Mouse (Mus musculus): ENCODE results near the gene Shld2.

Gene Shld2

DNA sequence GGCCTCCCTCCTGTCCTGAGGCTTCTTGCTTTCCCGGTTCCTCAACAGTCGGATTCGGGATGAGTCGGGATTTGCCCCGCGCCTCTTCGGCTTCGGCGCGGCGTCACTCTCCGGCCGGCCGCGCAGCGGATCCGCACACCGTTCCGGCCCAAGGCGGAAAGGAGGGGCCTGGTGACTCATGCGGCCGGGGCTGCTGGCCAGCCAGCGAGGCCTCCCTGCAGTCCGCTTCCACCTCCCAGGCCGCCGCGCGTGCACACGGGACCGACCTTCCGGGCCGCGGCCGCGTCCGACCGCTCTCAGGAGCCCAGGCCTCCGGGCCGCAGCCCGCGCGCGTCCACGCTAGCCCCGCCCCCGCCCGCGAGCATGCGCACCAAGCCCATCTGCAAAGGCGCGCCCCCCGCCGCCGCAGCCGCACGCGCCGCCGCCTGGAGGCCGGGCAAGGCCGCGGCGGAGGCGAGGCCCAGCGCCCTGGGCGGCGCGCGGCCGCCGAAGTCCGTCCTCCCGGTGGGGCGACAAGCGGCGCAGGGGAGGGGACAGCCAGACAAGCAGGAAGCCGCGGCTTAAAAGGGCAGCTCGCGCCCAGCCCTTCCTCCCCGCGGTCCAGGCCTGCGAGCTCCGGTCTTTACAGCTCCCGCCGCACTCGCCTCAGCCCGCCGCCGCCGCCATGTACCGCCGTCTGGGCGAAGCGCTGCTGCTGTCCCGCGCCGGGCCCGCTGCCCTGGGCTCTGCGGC is at the start of gene Shld2, which contains the start of gene Glud1:
Shld2 (minus strand) TSS at position 260 of the 732 bp plus-strand sequence.
Glud1 (plus strand) TSS at position 494 of the 732 bp plus-strand sequence.
- in situ Hi-C loops (cut with MboI, MseI), result loop anchor here (10.0 kb wide), 1 partner anchor 866 kb away; the partner anchor contains the start of gene Mapk8

DNA sequence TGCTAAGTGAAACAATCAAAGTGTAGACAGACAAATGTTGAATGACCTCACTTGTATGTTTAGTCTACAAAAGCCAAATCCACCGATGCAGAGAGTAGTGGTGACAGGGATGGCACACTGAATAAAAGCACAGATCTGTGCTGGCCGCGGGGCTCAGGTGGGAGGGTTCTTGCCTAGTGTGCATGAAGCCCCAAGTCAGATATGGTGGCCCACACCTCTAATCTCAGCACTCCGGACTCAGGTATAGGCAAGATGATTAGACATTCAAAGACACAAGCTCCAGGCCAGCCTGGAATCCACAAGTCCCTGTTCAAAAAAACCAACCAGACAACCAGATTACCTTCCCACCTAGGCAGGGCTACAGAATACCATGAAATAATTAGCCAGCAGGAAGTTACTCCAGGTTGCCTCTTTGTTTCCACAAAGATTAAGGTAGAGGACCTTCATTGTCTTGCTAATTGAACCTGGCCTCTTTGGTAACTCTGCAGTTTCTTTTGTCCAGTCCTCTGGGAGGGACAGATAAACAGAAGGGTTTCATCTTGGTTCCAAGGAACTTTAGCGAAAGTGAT is 49.5 kb upstream of the Shld2 start:
- in situ Hi-C loops (cut with MboI, MseI), result no loop called here

DNA sequence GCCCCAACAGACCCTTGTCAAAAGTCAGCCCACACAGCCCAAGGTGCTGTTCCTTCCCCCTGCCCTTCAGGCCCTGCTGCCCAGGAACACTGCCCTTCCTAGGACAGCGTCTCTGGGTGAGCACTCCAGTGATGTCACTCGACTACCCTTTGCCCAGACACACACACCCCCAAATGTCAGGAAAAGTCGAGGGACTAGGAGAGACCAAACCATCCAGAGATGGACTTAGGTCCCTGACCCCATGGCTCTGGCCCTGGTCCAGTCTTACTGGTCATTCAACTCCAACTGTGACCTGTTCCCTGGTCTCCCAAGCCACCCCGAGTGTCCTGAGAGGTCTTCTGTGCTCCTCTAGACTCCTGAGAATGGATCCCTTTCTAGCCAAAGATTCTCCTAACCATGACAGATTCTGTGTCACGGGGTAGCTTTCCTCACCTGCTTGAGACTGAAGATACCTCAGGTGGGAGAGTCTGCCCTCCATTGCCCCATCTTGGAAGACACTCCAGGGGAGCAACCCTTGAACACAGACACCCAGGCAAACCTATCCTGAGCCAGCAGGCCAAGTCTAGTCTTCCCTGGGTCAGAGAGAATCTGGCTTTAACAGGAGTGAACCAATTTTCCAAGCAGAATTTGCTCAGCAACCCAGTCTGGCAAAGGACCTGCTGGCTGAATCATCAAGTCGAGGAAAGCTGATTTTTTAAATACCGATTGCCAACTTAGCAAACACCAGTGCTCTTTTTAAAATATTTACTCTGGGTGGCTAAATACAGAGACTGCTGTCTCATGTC is 47.6 kb upstream of the Shld2 start:
- in situ Hi-C loops (cut with MboI, MseI), result no loop called here

DNA sequence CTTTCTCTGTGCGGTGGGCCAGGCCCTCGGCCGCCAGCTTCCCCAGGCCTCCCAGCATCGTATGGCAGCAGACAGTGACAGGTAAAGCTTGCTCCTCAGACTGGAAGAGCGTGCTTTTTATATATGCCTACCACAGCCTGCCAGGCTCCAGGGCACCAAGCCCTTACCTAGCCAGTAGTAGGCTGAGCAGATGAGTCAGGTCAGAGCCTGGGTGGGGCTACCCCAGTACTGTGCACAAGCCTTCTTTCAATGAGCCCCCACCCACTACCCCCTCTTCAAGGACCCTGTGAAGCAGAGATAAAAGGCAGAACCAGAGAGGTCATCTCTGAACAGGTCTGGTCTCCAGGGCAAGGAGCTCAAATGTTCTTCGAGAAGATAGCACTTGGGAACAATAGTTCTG is 45.0 kb upstream of the Shld2 start, which contains the start of gene Fam25c:
Fam25c (minus strand) TSS at position 133 of the 400 bp plus-strand sequence.
- in situ Hi-C loops (cut with MboI, MseI), result no loop called here

DNA sequence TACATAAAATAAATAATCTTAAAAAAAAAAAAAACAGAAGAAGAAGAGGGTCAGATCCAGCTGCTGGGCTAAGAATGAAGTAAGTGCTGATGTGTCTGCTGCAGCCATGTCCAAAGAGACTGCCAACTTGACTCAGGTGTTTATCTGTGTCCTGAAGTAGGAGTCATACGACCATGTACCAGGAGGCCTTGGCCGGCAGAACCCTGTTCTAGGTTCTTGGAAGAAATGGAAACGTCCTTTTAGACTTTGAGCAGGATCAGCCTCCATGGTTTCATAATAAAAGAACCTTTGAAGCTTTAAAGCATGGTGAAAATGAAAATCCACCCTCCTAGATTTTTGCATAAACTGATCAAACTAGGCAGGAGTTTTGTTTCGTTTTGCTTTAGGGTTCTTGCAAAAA is 44.2 kb upstream of the Shld2 start:
- in situ Hi-C loops (cut with MboI, MseI), result no loop called here

DNA sequence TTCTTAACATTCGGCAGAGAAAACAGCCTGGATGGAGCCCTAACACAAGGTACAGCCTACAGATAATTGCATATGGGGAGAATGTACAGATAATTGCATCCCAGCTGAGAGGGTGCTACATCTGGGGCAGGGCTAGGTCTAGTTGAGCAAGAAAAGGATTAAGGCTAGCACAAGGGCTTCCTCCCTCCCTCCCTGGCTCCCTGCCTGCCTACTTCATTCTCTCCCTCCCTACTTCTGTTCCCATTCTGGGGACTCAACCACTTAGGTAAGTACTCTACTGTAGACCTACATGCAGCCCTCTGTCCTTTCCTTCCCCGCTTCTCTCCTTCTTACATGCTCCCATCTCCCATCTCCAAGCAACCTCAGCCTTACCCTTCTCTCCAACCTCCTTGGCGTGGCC is 43.0 kb upstream of the Shld2 start:
- in situ Hi-C loops (cut with MboI, MseI), result no loop called here

DNA sequence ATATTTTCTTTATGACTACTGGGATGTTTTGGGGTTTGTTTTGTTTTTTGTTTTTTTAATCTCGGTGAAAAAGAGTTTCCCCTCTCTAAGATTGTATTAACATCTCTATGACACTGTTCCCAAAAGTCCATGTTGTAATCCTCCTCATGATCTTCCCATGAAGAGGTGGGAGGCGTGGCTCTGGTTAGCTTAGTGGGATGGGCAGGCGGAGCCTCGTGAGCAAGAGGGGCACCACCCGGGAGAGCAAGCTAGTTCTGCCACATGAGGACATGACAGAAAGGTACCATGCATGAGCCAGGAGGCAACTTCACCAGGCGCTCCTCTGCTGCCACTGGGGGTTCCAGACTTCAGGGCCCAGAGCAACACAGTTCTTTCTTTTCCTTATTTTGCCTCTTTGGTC is 42.2 kb upstream of the Shld2 start:
- in situ Hi-C loops (cut with MboI, MseI), result no loop called here

DNA sequence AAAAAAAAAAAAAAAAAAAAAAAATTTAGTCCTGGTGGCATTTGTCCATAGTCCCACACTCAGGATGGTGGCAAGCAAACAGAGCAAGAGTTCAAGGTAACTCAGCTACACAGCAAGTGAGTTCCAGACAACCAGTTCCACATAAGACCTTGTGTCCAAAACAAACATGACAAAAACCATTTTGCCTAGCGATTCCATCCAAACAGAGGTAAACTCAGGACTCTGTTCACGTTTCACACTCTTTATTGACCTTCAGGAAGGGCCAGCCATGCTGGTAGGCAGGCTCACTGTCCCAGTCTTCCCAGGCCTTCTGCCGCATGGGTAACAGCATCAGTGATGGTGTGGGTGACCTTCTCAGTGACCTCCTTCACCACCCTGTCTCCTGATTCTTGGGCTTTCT is 41.4 kb upstream of the Shld2 start:
- in situ Hi-C loops (cut with MboI, MseI), result no loop called here

DNA sequence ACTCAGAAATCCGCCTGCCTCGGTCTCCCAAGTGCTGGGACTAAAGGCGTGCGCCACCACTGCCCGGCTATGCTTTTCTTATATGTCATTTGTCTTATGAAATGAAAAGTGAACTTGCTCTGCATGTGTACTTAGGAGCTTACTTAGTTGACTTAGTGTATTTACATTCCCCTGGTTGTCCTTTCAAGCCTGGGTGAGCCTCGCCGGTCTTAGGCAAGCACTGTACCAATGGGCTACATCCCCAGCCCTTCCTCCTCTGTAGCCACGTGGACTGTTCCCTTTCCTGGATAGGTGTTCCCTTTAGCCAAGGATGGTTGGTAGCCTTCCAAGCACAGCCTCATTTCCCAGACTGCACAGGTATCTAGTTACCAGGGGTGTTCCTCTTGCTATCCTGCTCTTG is 38.7 kb upstream of the Shld2 start:
- in situ Hi-C loops (cut with MboI, MseI), result no loop called here

DNA sequence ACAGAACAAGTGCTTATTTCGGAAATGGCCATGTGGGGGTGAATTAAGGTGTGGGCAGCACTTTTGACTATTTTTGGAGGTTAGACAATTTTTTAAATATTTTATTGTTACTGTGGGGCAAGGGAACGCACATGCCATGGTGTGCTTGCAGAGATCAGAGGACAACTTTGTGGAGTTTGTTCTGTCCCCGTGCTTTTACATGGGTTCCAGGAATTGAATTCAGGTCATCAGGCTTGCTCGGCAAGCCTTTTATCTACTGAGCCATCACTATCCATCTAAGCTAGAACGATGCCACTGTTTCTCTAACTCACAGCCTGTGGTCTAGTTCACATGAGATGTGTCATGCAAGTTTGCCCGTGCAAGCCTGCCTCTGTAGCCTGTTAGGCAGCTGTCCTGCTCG is 38.0 kb upstream of the Shld2 start:
- in situ Hi-C loops (cut with MboI, MseI), result no loop called here

DNA sequence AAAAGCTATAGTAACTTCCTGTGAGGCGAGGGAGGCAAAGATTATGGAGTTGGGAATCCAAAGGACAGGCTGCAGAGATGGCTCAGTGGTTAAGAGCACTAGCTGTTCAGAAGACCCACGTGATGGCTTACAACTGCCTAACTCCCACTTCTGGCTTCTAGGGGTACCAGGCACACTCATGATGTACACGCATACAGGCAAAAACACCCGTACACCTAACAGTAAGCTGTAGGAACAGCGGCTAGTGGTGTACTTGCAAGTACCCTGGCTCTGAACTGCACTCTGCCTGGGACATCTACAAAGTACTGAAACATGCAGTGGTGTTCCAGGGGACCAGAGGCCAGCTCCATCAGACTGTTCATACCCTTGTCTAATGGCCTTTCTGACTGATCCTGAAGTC is 36.8 kb upstream of the Shld2 start:
- in situ Hi-C loops (cut with MboI, MseI), result no loop called here

DNA sequence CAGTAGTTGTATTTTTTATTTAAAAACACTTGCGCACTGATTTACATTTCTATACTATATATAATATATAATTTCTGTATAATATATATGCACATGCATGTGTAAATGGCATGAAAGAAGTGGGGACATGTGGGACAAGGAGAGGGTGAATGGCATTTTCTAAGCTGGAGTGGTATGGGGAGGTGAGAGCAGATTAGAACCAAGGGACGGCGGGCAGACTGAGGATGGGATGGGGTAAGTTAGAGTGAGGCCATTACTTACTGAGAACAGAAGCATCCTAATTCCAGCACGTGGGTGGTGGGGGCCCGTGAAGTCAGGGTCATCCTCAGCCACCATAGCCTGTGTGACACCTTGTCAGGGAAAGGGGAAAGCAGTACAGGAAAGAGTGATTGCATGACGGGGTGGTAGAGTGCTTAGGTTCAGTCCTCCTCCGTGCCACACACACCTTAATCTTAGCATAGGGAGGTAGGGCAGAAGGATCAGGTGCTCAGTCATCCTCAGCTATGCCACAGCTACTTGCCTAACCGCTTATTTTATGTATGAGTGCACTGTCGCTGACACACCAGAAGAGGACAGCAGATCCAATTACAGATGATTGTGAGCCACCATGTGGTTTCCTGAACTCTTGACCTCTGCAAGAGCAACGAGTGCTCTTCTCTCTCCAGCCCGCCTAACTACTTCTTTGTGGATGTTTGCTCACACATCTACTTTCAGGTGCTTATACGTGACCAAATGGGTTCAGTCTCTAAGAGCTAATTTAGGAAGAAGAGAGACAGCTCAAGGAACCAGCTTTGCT is 35.7 kb upstream of the Shld2 start:
- in situ Hi-C loops (cut with MboI, MseI), result no loop called here

DNA sequence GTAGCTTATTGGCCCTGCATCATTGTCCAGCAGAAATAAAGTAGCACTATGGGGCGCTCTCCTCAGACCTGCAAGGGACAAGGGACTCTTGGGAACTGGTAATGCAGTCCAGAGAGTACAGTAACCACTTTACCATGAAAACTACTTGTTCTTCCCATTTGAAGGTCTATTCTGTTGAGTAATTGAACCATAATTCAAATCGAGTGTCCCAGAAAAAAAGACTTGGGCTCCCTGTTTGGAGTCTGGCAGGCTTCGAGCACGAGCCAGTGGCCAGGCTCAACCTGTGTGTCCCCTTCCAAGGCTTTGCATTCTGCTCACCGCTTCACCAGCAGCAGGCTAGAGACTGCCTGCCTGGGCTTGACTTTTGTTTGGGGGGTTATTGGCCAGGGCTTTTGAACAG is 34.1 kb upstream of the Shld2 start:
- in situ Hi-C loops (cut with MboI, MseI), result no loop called here

DNA sequence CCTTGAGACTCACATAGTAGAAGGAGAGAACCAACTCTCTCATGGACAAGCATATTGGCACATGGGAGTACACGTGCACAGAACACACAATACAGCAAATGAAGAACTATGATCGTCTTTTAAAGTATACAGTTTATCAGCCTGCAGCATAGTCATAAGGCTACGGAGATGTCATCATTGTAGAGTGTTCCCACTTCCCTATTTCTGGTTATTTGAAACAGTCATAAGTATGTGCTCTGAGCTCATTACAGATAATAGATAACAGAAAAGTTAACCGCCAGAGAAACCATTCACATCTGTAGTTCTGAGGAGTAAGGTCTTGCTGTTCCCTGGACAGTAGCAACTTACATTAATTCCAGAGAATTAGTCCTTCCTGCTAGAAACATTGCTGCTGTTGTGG is 32.8 kb upstream of the Shld2 start:
- in situ Hi-C loops (cut with MboI, MseI), result no loop called here

DNA sequence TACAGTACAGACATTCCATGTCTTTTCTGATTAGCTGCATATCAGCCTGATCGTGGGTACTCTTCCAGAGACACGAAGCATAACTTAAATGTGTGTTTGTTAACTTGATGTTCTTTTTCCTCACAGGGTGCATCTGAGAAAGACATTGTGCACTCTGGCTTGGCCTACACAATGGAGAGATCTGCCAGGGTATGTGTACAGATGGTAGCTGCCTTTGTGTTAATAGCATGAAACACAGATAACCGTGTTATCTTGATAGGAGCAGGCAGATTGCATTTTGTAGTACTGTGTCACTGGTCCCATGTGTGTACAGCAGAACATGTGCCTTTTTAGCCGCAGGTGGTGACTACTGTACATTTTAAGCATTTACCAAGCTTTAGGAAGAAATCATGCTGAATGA is 31.7 kb upstream of the Shld2 start:
- in situ Hi-C loops (cut with MboI, MseI), result no loop called here

DNA sequence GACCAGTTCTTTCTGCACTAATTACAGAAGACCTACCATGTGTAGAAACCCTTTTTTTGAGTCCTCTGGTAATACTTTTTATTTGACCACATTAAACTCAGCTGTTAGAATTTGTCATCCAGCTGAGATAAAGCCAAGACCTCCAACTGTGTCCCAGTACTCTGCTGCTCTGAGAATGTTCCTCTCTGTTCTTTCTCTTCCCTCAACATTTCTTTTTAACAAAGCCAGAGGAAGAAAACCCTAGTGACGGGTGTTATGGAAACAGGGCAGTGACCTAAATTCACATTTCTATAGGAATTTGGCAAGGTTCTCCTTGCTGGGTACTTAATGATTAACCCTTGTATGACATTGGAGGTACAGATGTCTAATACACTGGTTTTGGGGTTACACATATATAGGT is 29.2 kb upstream of the Shld2 start:
- in situ Hi-C loops (cut with MboI, MseI), result loop anchor here (10.0 kb wide), 1 partner anchor 1825 kb away; the partner anchor contains the start of gene Ercc6

DNA sequence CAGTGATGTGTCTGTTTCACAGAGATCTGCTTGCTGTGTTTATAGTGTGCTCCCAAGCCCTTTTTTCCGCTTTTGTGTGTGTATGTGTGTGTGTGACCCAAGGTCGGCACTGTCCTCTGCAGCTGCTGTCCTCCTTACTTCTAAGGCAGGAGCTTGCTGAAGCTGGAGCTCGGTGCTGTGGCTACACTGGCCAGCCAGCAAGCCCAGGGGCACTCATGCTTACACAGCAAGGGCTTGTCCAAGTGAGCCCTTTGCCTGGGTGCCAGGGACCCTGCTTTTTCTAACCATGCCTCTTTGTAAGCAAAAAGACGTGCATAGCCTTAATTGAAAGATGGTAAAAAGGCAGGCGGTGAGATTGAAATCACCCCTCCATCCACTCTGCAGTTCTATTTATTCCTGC is 22.2 kb upstream of the Shld2 start:
- in situ Hi-C loops (cut with MboI, MseI), result loop anchor here (10.0 kb wide), 1 partner anchor 1818 kb away; the partner anchor contains the start of gene Ercc6

DNA sequence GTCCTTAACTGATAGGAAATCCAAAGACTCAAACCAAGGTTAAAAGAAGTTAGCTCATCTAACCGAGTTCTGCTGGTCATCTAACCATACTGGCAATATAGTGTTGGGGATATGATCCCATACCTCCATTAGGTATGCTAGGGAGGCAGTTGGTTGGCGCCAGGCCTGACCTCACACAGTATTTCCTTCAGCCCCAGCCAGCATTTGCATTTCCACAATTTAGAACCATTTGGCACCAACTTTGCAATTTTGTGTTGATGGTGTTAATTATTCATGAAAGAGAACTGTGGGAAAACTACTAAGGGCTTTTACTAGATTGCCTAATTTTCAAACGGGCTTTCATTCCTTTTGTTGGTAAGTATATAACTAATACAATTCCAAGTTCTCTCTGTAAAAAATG is 21.6 kb upstream of the Shld2 start:
- in situ Hi-C loops (cut with MboI, MseI), result loop anchor here (10.0 kb wide), 1 partner anchor 1817 kb away; the partner anchor contains the start of gene Ercc6

DNA sequence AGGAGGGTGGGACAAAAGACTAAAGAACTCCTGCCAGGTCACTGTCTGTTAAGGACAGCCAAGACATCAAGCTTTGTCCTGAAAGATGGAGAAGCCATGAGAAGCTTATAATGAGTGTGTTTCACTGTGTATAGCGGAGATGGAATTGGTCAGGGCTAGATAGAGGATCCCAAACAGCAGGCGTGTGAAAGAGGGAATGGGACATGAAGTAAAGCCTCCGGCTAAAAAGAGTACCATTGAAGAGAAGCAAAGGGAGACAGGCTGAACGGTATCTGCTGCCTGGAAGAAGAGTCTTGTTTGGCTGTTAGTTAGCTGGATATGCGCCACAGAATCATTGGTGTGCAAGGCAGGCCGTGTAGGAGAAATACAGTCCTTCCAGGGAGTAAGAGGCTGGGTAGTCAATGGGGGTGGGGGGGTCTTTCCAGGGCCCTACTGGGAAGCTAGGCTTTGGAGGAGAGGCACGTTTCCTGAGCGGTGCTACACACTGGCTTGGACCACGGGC is 20.4 kb upstream of the Shld2 start:
- in situ Hi-C loops (cut with MboI, MseI), result loop anchor here (10.0 kb wide), 1 partner anchor 1816 kb away; the partner anchor contains the start of gene Ercc6

DNA sequence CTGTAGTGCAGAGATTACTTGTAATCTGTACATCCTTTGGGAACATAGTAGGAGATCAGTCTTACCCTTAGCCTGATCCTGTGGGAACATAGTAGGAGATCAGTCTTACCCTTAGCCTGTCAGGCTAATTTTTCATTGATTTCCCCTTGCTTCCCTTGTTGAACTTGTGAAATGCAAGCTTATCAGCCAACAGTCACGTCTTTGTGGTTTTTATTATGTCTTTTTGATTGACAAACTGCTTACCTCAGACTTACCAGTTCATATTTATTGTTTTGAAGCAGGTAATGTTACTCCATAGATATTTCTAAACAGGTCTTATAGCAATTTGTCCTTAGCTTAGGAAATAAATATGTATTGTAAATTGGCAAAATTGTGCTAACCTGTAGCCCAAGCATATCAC is 17.3 kb upstream of the Shld2 start:
- in situ Hi-C loops (cut with MboI, MseI), result no loop called here

DNA sequence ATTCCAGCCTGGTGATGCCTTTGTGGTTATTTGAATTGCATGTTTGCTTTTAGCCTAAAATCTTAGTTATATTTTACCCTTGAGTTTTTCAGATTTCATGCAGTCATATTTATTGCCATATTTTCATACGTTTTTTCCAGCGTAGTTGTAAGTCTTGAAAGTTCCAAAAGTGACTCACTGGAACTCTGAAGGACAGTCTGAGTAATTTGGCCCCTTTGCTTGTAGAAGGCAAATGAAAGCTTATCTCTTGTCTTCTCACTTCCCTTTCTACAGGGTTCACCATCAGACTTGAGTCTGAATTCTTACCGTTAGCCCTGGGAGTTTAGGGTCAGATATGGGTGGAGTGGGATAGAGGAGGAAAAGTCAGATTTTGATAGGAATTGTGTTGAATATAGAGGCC is 16.3 kb upstream of the Shld2 start:
- in situ Hi-C loops (cut with MboI, MseI), result no loop called here

Measured in T-helper 2 cell (primary cell).